In the genomic region with DNA sequence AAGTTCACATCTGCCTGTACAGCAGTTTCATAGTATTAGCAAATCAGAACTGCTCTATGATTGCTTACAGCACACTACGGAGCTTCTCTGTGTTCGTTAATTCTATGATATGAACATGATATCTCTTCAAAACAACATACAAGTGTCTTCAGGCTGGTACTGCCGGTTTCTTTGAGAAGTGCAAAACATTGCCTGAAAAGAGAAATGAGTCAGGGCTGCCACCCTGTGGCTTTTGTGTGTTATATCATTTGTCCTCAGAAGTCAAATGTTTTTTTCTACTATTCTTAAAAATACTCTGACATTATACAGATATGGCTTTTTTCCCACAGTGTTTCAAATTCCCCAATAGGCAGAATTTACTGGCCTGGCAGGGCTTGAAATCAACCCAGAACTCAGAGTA, we compare ENCODE assay signal across 9 mouse cellular contexts. TPM values are rescaled to one million over a fixed set of nuclear protein-coding genes. Genes with fewer than 3 reads are reported as not detected.
DNase-seq lines count a peak whose midpoint lies in the region; ATAC-seq and TF ChIP-seq lines count a peak whose summit lies in the region.
"Had no signal": no experiment of that assay in that cellular context is flagged by ENCODE, and none has a peak within 500 bp of the region (broad histone marks: within the 10 kb centered on the region; RNA-seq: fewer than 3 reads in every experiment).

No protein-coding gene starts in this region.

- in situ Hi-C loops in CH12.LX (cut with MboI; ENCODE audit: low pct_ligation_motif_present, low pct_unique_long_range_greater_than_20kb, low sequenced_read_pairs) = loop anchor here (25.0 kb wide), 1 partner anchor 733 kb away; no protein-coding TSS in a partner anchor

- no peak overlapping the region for H3K9ac ChIP-seq in forebrain, embryonic 14.5 days (ENCODE audit: low read length)
- H3K9ac ChIP-seq in forebrain, embryonic 13.5 days = no peak overlapping the region
- H3K9ac ChIP-seq in CH12.LX (ENCODE audit: insufficient read depth, low read depth) = no peak overlapping the region
- H3K9ac ChIP-seq in hindbrain, embryonic 16.5 days (ENCODE audit: low read depth, low read length) = no peak overlapping the region

- H3K36me3 ChIP-seq in forebrain, embryonic 14.5 days (ENCODE audit: control insufficient read depth, insufficient read depth, low read length) = no peaks in the 10 kb centered on the region
- H3K36me3 ChIP-seq in forebrain, embryonic 13.5 days (ENCODE audit: poor library complexity, severe bottlenecking) = 0 out of 2 replicates have a peak, but pooled peaks cover 2% of the 10 kb centered on the region
- H3K36me3 ChIP-seq in CH12.LX (replicated peaks in 1 of 2; ENCODE audit: control insufficient read depth in 1 of 2, insufficient read depth in 1 of 2, low read length in 1 of 2) = no peaks in the 10 kb centered on the region
- H3K36me3 ChIP-seq in hindbrain, embryonic 16.5 days (ENCODE audit: control insufficient read depth, insufficient read depth, low read length) = peaks cover 3% of the 10 kb centered on the region; the same call in 1 of the 2 replicates

- TF ChIP-seq EP300 in CH12.LX (IDR thresholded peaks at IDR 0.05; ENCODE audit: low read length) = no peak

- dilution Hi-C loops in CH12.LX (cut with MboI; ENCODE audit: extremely low pct_ligation_motif_present, extremely low pct_unique_long_range_greater_than_20kb, low sequenced_read_pairs) = no loop called here

- no peaks in the 10 kb centered on the region for H3K79me2 ChIP-seq in CH12.LX (replicated peaks; ENCODE audit: control insufficient read depth, extremely low read depth, insufficient read depth, poor library complexity, severe bottlenecking)

- TF ChIP-seq CTCF in layer of hippocampus, adult 2 months (conservative IDR thresholded peaks at IDR 0.05) = peak; percentile 77
- peak in 1 of 2 experiments; percentile 67; a peak in 2 of 4 replicates for TF ChIP-seq CTCF in CH12.LX (conservative IDR thresholded peaks at IDR 0.05 in 1 of 2, IDR thresholded peaks at IDR 0.05 in 1 of 2; ENCODE audit: low read depth in 2 of 2, low read length in 2 of 2)

- H3K4me2 ChIP-seq in forebrain, embryonic 14.5 days (ENCODE audit: low read length) = no peak overlapping the region
- H3K4me2 ChIP-seq in forebrain, embryonic 13.5 days = no peak overlapping the region
- no peak overlapping the region; the same call in 1 of the 2 replicates for H3K4me2 ChIP-seq in CH12.LX (ENCODE audit: insufficient read depth, low read depth, poor library complexity, severe bottlenecking)
- no peak overlapping the region for H3K4me2 ChIP-seq in hindbrain, embryonic 16.5 days (ENCODE audit: low read length)

- TF ChIP-seq POLR2A in CH12.LX (IDR thresholded peaks at IDR 0.05; ENCODE audit: low read depth, low read length) = no peak

- 59% methylated on average over 3 of the region's 3 CpGs for WGBS in forebrain, embryonic 14.5 days
- 64% methylated on average over 3 of the region's 3 CpGs for WGBS in forebrain, embryonic 13.5 days
- 55% methylated on average over 3 of the region's 3 CpGs for WGBS in hindbrain, embryonic 16.5 days

- no peaks in the 10 kb centered on the region for H3K4me1 ChIP-seq in forebrain, embryonic 14.5 days (ENCODE audit: control insufficient read depth, insufficient read depth, low read length)
- H3K4me1 ChIP-seq in forebrain, embryonic 13.5 days = no peaks in the 10 kb centered on the region
- H3K4me1 ChIP-seq in CH12.LX (ENCODE audit: control insufficient read depth in 1 of 2, insufficient read depth in 2 of 2) = no peaks in the 10 kb centered on the region; a peak in 1 of 4 replicates
- H3K4me1 ChIP-seq in hindbrain, embryonic 16.5 days (ENCODE audit: control insufficient read depth, insufficient read depth, low read depth, low read length) = no peaks in the 10 kb centered on the region

- no peak overlapping the region for H3K27ac ChIP-seq in forebrain, embryonic 14.5 days (ENCODE audit: low read depth, low read length)
- no peak overlapping the region for H3K27ac ChIP-seq in forebrain, embryonic 13.5 days
- H3K27ac ChIP-seq in layer of hippocampus, adult 2 months = no peak overlapping the region
- no peak overlapping the region for H3K27ac ChIP-seq in CH12.LX (ENCODE audit: insufficient read depth, low read depth)
- no peak overlapping the region for H3K27ac ChIP-seq in hindbrain, embryonic 16.5 days (ENCODE audit: low read depth, low read length)

- no peaks in the 10 kb centered on the region for H3K27me3 ChIP-seq in forebrain, embryonic 14.5 days (replicated peaks; ENCODE audit: control insufficient read depth, insufficient read depth, low read length)
- H3K27me3 ChIP-seq in forebrain, embryonic 13.5 days = no peaks in the 10 kb centered on the region
- no peaks in the 10 kb centered on the region for H3K27me3 ChIP-seq in CH12.LX (replicated peaks)
- H3K27me3 ChIP-seq in hindbrain, embryonic 16.5 days (replicated peaks; ENCODE audit: control insufficient read depth, insufficient read depth, low read length) = no peaks in the 10 kb centered on the region

- no peak overlapping the region for H3K4me3 ChIP-seq in forebrain, embryonic 14.5 days (ENCODE audit: low read depth, low read length)
- no peak overlapping the region for H3K4me3 ChIP-seq in forebrain, embryonic 13.5 days
- H3K4me3 ChIP-seq in layer of hippocampus, adult 2 months = no peak overlapping the region
- H3K4me3 ChIP-seq in CH12.LX (replicated peaks in 1 of 3; ENCODE audit: low read depth in 2 of 3, low read length in 2 of 3, poor library complexity in 1 of 3) = no peak overlapping the region
- no peak overlapping the region for H3K4me3 ChIP-seq in hindbrain, embryonic 16.5 days (ENCODE audit: low read length)

- ATAC-seq in forebrain, embryonic 14.5 days = no peak
- no peak for ATAC-seq in forebrain, embryonic 13.5 days
- ATAC-seq in hindbrain, embryonic 16.5 days = peak; percentile 43; the same call in 1 of the 2 replicates
- ATAC-seq: CD4-positive, CD25-positive, alpha-beta regulatory T cell, adult 4 months had no signal

- no peaks in the 10 kb centered on the region for H3K9me3 ChIP-seq in forebrain, embryonic 14.5 days (replicated peaks; ENCODE audit: control insufficient read depth, low read length)
- H3K9me3 ChIP-seq in forebrain, embryonic 13.5 days (replicated peaks) = no peaks in the 10 kb centered on the region
- no peaks in the 10 kb centered on the region for H3K9me3 ChIP-seq in CH12.LX (replicated peaks; ENCODE audit: low read length)
- H3K9me3 ChIP-seq in hindbrain, embryonic 16.5 days (ENCODE audit: control insufficient read depth, low read length) = no peaks in the 10 kb centered on the region

- peak; percentile 68 for TF ChIP-seq RAD21 in CH12.LX (IDR thresholded peaks at IDR 0.05; ENCODE audit: low read depth, low read length)

- DNase-seq in forebrain, embryonic 14.5 days (ENCODE audit: low spot score) = peak; percentile 48
- DNase-seq in layer of hippocampus, adult 2 months (ENCODE audit: low spot score in 2 of 2) = no peak
- no peak for DNase-seq in layer of hippocampus, adult 9-10 months (ENCODE audit: low spot score)
- peak; percentile 27 for DNase-seq in CH12.LX (ENCODE audit: extremely low read depth)
- DNase-seq in spleen, adult 18-20 months = no peak
- no peak for DNase-seq in spleen, postnatal 14 days (ENCODE audit: low spot score in 2 of 2)

TF ChIP-seq in CH12.LX, 34 proteins besides CTCF, POLR2A, EP300 and RAD21:
- no peak for TF ChIP-seq NELFE (IDR thresholded peaks at IDR 0.05; ENCODE audit: low read depth, low read length)
- peak; percentile 43 for TF ChIP-seq SMC3 (IDR thresholded peaks at IDR 0.05; ENCODE audit: low read depth, low read length)

RNA-seq across cellular contexts. Expression of a gene that starts 22.5 kb away (rescaled TPM):
- polyA plus RNA-seq in forebrain, embryonic 14.5 days (2014; fragmentation: Nextera tagmentation; extraction: Ambion mirVana) = 61.2 and 66.9 TPM in 2 replicates
- 35.2 and 46.4 TPM in 2 replicates for polyA plus RNA-seq in forebrain, embryonic 13.5 days (2015; fragmentation: Nextera tagmentation; extraction: Ambion mirVana)
- 10 to 100 TPM; 98.4 to 99.9 TPM for total RNA-seq in layer of hippocampus, adult 2 months (2021)
- not detected in 2 replicates for total RNA-seq in CH12.LX (2012; rRNA removed)
- not detected in 2 replicates for total RNA-seq in CH12.LX (2014; rRNA removed)
- not detected in 2 replicates for polyA plus RNA-seq in CH12.LX (2012; ENCODE audit: insufficient read length, low read depth)
- polyA plus RNA-seq in hindbrain, embryonic 16.5 days (2015; fragmentation: Nextera tagmentation; extraction: Ambion mirVana) = 118 and 131 TPM in 2 replicates

Comparison
In these comparisons a context has a peak if more than half of its experiments do, and no peak if none do; other contexts are left out.
1. DNase-seq: peak in forebrain, embryonic 14.5 days (single experiment) and CH12.LX (single experiment); none in layer of hippocampus, adult 2 months (0 of 2), layer of hippocampus, adult 9-10 months (single experiment), spleen, adult 18-20 months (0 of 2) and spleen, postnatal 14 days (0 of 2).
2. RNA of a gene that starts 22.5 kb away (polyA plus RNA-seq): 118 to 131 TPM in hindbrain, embryonic 16.5 days, 61.2 to 66.9 TPM in forebrain, embryonic 14.5 days and 35.2 to 46.4 TPM in forebrain, embryonic 13.5 days; not detected in CH12.LX; every median in the first group is over 10 times any median in the second.